Mouse (Mus musculus): ENCODE measurements around the gene Snrnp25. TPM values are rescaled to one million over a fixed set of nuclear protein-coding genes. Genes with fewer than 3 reads are reported as not detected.
A peak's percentile ranks its signal among the peaks of the same experiment; 100 is the strongest.
"Not testable (repeated sequence)": the region's sequence is repeated elsewhere in the genome, so short reads cannot be mapped to it uniquely, and the experiment has no call there.

Snrnp25 gene
- polyA plus RNA-seq, 1 experiment from 2014 or later, result 84.1 TPM

- Histone ChIP-seq H3K4me3 (no peak overlapping the region), H3K36me3 (no peaks in the 10 kb centered on the region), H3K27ac (no peak overlapping the region), H3K9me3 (no peaks in the 10 kb centered on the region), H3K4me1 (peaks cover 33% of the 10 kb centered on the region), H3K27me3 (ENCODE audit: insufficient read depth, poor library complexity, severe bottlenecking) (peaks cover 24% of the 10 kb centered on the region; the same call in 1 of the 2 replicates)
- 67% methylated on average over 14 of the region's 14 CpGs for WGBS
- DNase-seq (ENCODE audit: low spot score), result peak; percentile 64
Observed at GRCm38 (mm10) chr11:32198256-32198955, 6.8 kb upstream of the Snrnp25 start.

DNA sequence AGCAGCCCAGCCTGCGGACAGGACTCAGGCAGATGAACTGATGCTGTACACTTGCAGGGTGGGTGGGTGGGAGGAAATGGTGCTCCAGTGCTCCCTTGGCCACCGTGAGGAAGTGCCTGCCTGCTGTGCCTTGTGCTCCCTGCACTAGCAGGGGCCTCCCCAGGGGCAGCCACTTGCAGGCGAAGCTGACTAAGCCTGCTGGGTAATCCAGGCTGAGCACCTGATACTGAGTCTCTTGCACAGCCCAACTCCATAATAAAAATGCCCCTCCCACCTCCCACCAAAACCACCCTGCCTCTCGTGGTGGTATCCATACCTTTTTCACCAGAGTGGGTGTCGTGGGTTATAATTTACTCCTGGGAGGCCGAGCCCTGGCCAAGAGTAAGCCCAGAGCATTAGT is 6.0 kb upstream of the Snrnp25 start:
- peak; percentile 68 for DNase-seq (ENCODE audit: low spot score)
- H3K9me3 ChIP-seq, result no peaks in the 10 kb centered on the region
- H3K4me1 ChIP-seq, result peaks cover 33% of the 10 kb centered on the region
- WGBS, result 41% methylated on average over 6 of the region's 6 CpGs
- H3K27me3 ChIP-seq (ENCODE audit: insufficient read depth, poor library complexity, severe bottlenecking), result peaks cover 24% of the 10 kb centered on the region; the same call in 1 of the 2 replicates
- H3K27ac ChIP-seq, result 0 out of 2 replicates have a peak overlapping the region, but pooled peaks have one; percentile 18
- H3K36me3 ChIP-seq, result no peaks in the 10 kb centered on the region
- no peak overlapping the region for H3K4me3 ChIP-seq

DNA sequence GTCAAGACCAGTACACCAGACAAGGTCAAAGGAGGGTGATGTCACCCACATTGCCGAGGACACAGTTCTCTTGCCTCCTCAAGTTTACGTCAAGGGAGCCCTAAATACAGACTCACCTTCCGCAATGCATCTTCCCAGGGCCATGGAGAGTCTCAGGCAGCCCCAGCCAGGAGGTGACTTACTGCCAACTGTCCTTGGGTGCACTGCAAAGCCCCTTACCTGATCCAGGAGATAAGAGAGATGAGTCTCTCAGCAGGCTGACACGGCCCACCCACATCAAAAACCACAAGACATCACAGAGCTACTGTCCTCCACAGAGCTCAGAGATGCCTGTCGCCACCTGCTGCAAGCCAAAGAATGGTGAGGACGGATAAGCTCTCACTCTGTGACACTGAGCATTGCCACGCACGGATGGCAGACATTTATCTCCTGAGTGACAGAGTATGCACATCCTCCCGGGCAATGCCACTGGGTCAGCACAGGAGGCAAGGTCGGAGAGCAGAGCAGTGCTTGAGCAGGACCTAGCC is 5.1 kb upstream of the Snrnp25 start, which contains the start of gene Il9r:
TSS of gene Il9r (minus strand) at position 205 of the 527 bp plus-strand sequence.
- Histone ChIP-seq H3K36me3 (no peaks in the 10 kb centered on the region), H3K9me3 (no peaks in the 10 kb centered on the region), H3K27ac (0 out of 2 replicates have a peak within 1 kb of the TSS, but pooled peaks have one; percentile 18), H3K4me1 (peaks cover 40% of the 10 kb centered on the region), H3K4me3 (no peak within 1 kb of the TSS), H3K27me3 (ENCODE audit: insufficient read depth, poor library complexity, severe bottlenecking) (peaks cover 15% of the 10 kb centered on the region; the same call in 1 of the 2 replicates)
- no peak for DNase-seq (ENCODE audit: low spot score)
- 37% methylated on average over 10 of the region's 10 CpGs for WGBS

- not testable (repeated sequence) for DNase-seq (ENCODE audit: low spot score); H3K4me3 ChIP-seq; H3K27ac ChIP-seq; H3K9me3 ChIP-seq; H3K36me3 ChIP-seq
- H3K27me3 ChIP-seq (ENCODE audit: insufficient read depth, poor library complexity, severe bottlenecking), result peaks cover 11% of the 10 kb centered on the region; the same call in 1 of the 2 replicates
- 44% methylated on average over 1 of the region's 1 CpGs for WGBS
- H3K4me1 ChIP-seq, result peaks cover 35% of the 10 kb centered on the region
Observed at GRCm38 (mm10) chr11:32200992-32201391, 4.2 kb upstream of the Snrnp25 start.

GRCm38 (mm10) chr11:32201922-32202685 is 3.1 kb upstream of the Snrnp25 start:
- peaks cover 2% of the 10 kb centered on the region for H3K36me3 ChIP-seq
- peaks cover 11% of the 10 kb centered on the region; the same call in 1 of the 2 replicates for H3K27me3 ChIP-seq (ENCODE audit: insufficient read depth, poor library complexity, severe bottlenecking)
- H3K27ac ChIP-seq, result no peak overlapping the region
- no peaks in the 10 kb centered on the region for H3K9me3 ChIP-seq
- WGBS, result 74% methylated on average over 11 of the region's 11 CpGs
- peaks cover 34% of the 10 kb centered on the region for H3K4me1 ChIP-seq
- H3K4me3 ChIP-seq, result no peak overlapping the region
- no peak for DNase-seq (ENCODE audit: low spot score)

GRCm38 (mm10) chr11:32210623-32211022 is 5.4 kb downstream of the Snrnp25 start:
- no peak for DNase-seq (ENCODE audit: low spot score)
- Histone ChIP-seq H3K36me3 (peaks cover 87% of the 10 kb centered on the region), H3K27me3 (ENCODE audit: insufficient read depth, poor library complexity, severe bottlenecking) (no peaks in the 10 kb centered on the region), H3K4me3 (no peak overlapping the region), H3K27ac (no peak overlapping the region), H3K4me1 (peaks cover 8% of the 10 kb centered on the region; the same call in 1 of the 2 replicates), H3K9me3 (no peaks in the 10 kb centered on the region)
- WGBS, result 81% methylated on average over 9 of the region's 9 CpGs

DNA sequence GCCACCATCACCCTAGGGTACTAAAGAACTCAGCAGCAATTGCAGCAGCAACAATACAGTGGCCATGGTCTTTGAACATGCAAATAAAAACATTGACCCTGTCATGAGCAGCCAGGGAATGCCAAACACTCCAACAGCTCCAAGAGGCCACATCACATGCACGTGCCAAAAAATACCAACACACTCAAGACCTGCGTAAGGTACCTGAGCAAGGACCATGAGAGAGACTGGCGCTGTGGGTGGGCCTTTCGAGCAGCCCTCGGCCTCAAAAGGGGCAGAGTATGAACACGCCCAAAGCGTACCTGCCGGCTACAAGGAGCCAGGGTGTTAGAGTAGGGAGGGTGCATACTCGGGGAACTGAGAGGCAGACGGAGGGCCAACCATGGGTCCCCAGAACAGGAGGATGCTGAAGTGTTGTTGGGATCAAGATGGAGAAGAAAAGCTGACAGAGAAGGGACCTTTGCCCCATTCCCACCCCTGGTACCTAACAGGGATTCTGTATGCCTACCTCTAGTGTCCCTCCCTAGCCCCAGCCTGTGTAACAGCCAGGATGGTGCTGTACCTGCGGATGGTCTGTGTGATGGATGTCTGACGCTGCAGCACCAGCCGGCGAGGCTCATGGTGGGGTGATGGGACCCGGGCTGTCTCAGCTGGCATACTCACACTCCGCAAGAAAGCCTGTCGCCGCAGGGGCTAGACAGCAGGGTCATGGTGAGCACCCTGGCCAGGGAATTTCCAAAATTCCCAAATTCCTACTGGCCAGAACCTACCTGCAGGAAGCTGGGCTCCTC is 10.4 kb downstream of the Snrnp25 start:
- Histone ChIP-seq H3K36me3 (peaks cover 54% of the 10 kb centered on the region), H3K9me3 (no peaks in the 10 kb centered on the region), H3K27ac (no peak overlapping the region), H3K4me3 (no peak overlapping the region), H3K4me1 (peaks cover 23% of the 10 kb centered on the region), H3K27me3 (ENCODE audit: insufficient read depth, poor library complexity, severe bottlenecking) (0 out of 2 replicates have a peak, but pooled peaks cover 4% of the 10 kb centered on the region)
- WGBS, result 89% methylated on average over 18 of the region's 18 CpGs
- DNase-seq (ENCODE audit: low spot score), result no peak

- Histone ChIP-seq H3K27ac (no peak overlapping the region), H3K36me3 (peaks cover 42% of the 10 kb centered on the region), H3K4me3 (no peak overlapping the region), H3K27me3 (ENCODE audit: insufficient read depth, poor library complexity, severe bottlenecking) (0 out of 2 replicates have a peak, but pooled peaks cover 4% of the 10 kb centered on the region), H3K4me1 (peaks cover 35% of the 10 kb centered on the region), H3K9me3 (no peaks in the 10 kb centered on the region)
- 20% methylated on average over 8 of the region's 8 CpGs for WGBS
- DNase-seq (ENCODE audit: low spot score), result no peak
Observed at GRCm38 (mm10) chr11:32216851-32217250, 11.6 kb downstream of the Snrnp25 start.

- Histone ChIP-seq H3K27ac (peak overlapping the region; percentile 39; the same call in 1 of the 2 replicates), H3K36me3 (peaks cover 24% of the 10 kb centered on the region), H3K4me1 (peaks cover 50% of the 10 kb centered on the region), H3K4me3 (no peak overlapping the region), H3K27me3 (ENCODE audit: insufficient read depth, poor library complexity, severe bottlenecking) (0 out of 2 replicates have a peak, but pooled peaks cover 4% of the 10 kb centered on the region), H3K9me3 (no peaks in the 10 kb centered on the region)
- no peak for DNase-seq (ENCODE audit: low spot score)
- WGBS, result 54% methylated on average over 6 of the region's 6 CpGs
Observed at GRCm38 (mm10) chr11:32218501-32219050, 13.4 kb downstream of the Snrnp25 start.

DNA sequence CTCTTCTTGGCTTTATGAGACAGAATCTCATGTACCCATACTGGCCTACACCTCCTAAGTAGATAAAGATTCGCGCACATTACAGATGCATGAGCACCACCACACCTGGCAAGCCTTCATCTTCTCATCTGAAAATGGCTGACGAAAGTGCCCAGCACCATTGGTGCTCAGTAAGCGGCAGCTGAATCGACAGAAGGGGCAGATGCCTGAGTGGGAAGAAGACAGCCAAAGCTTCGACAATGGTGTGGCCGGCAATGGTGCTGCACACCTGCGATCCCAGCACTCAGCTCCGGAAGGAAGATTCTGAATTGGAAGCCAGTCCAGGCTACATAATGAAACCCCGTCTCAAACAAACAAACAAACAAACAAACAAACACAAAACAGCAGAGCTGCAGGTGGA is 14.1 kb downstream of the Snrnp25 start:
- Histone ChIP-seq H3K4me3 (no peak overlapping the region), H3K27ac (no peak overlapping the region), H3K9me3 (no peaks in the 10 kb centered on the region), H3K27me3 (ENCODE audit: insufficient read depth, poor library complexity, severe bottlenecking) (0 out of 2 replicates have a peak, but pooled peaks cover 9% of the 10 kb centered on the region), H3K4me1 (peaks cover 54% of the 10 kb centered on the region), H3K36me3 (peaks cover 17% of the 10 kb centered on the region)
- no peak for DNase-seq (ENCODE audit: low spot score)
- whole genome bisulfite sequencing, result 87% methylated on average over 10 of the region's 10 CpGs

GRCm38 (mm10) chr11:32220607-32221224 is 15.5 kb downstream of the Snrnp25 start:
- H3K36me3 ChIP-seq, result peaks cover 3% of the 10 kb centered on the region
- peak overlapping the region; percentile 97 for H3K27ac ChIP-seq
- H3K4me1 ChIP-seq, result peaks cover 68% of the 10 kb centered on the region
- H3K9me3 ChIP-seq, result no peaks in the 10 kb centered on the region
- 0 out of 2 replicates have a peak, but pooled peaks cover 9% of the 10 kb centered on the region for H3K27me3 ChIP-seq (ENCODE audit: insufficient read depth, poor library complexity, severe bottlenecking)
- no peak for DNase-seq (ENCODE audit: low spot score)
- WGBS, result 24% methylated on average over 10 of the region's 10 CpGs
- peak overlapping the region; percentile 87 for H3K4me3 ChIP-seq
